Mouse (Mus musculus): ENCODE data around the gene Copb1. TPM values are rescaled to one million over a fixed set of nuclear protein-coding genes. Genes with fewer than 3 reads are reported as not detected.

Gene Copb1
- total RNA-seq, 2 experiments from 2014 or later, result 73.4 to 73.9 TPM

Other genes starting within 250 kb of the Copb1 start
- 10 to 100 TPM; 61.7 to 62.6 TPM for gene Rras2, start 136.9 kb downstream of the Copb1 start, total RNA-seq (2021)
- gene Psma1, start 21.4 kb upstream of the Copb1 start, total RNA-seq (2021), result 100 to 1,000 TPM; 147 to 148 TPM
- gene Pde3b, start 160.6 kb upstream of the Copb1 start, total RNA-seq (2021), result 10 to 100 TPM; 13.2 TPM

Measured in heart, postnatal 4 days (tissue).